In the genomic region with DNA sequence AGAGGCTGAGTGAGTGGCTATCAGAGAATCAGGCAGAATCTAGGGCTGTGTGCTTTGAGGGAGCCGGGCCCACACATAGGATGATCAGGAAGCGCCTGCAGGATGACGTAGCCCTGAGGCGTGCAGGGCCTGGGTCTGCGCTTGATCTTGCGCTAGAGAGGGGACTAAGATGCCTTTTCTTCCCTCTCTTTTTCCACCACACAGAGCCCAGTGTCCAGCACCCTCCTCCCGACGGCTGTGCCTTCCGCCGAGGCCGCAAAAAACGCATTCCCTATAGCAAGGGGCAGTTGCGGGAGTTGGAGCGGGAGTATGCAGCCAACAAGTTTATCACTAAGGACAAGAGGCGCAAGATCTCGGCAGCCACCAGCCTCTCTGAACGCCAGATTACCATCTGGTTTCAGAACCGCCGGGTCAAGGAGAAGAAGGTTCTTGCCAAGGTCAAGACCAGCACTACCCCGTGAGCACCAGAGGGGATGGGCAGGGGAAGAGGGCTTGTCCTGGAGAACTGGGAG, we compare ENCODE assay signal across 28 mouse cellular contexts. TPM values are rescaled to one million over a fixed set of nuclear protein-coding genes. Genes with fewer than 3 reads are reported as not detected.
DNase-seq lines count a peak whose midpoint lies in the region; ATAC-seq lines count a peak whose summit lies in the region.
"Had no signal": no experiment of that assay in that cellular context is flagged by ENCODE, and none has a peak within 500 bp of the region (broad histone marks: within the 10 kb centered on the region; RNA-seq: fewer than 3 reads in every experiment).

No protein-coding gene starts in this region.

- DNase-seq in midbrain, embryonic 11.5 days (ENCODE audit: low spot score, missing footprints), result peak; percentile 91
- peak; percentile 28 for DNase-seq in ES-CJ7 (ENCODE audit: low read depth, low spot score)
- peak; percentile 30 for DNase-seq in embryonic facial prominence, embryonic 10.5 days (ENCODE audit: low spot score)
- DNase-seq in adrenal gland, adult (ENCODE audit: inconsistent age in 2 of 2, low spot score in 1 of 2), result no peak
- no peak for DNase-seq in cerebellum, postnatal 14 days
- DNase-seq in c-Kit-positive CD71-positive TER-119-positive erythroid progenitor cells, embryonic 14.5 days (ENCODE audit: low spot score), result no peak
- DNase-seq: adrenal gland, adult 2 months; adrenal gland, postnatal 36 days; cerebellum, adult 2 months; cerebellum, postnatal 25 days; forebrain, postnatal 0 days; heart, postnatal 14 days; kidney, adult 11 months; kidney, postnatal 25 days; thymus, adult 2 months; thymus, postnatal 36 days had no signal

- H3K4me2 ChIP-seq in midbrain, embryonic 11.5 days, result no peak overlapping the region
- H3K4me2 ChIP-seq in midbrain, embryonic 16.5 days (ENCODE audit: low read length), result no peak overlapping the region
- H3K4me2 ChIP-seq: forebrain, embryonic 12.5 days; hindbrain, embryonic 12.5 days; kidney, embryonic 15.5 days; limb, embryonic 12.5 days; liver, embryonic 15.5 days; lung, embryonic 15.5 days; midbrain, embryonic 12.5 days had no signal

- peaks cover 100% of the 10 kb centered on the region for H3K27me3 ChIP-seq in midbrain, embryonic 11.5 days (ENCODE audit: control insufficient read depth, insufficient read depth, low read length)
- peaks cover 95% of the 10 kb centered on the region for H3K27me3 ChIP-seq in midbrain, embryonic 16.5 days (ENCODE audit: control insufficient read depth, insufficient read depth, low read depth, low read length)
- H3K27me3 ChIP-seq in embryonic facial prominence, embryonic 10.5 days (replicated peaks; ENCODE audit: low read depth, poor library complexity, severe bottlenecking), result peaks cover 100% of the 10 kb centered on the region

- no peak overlapping the region for H3K27ac ChIP-seq in midbrain, embryonic 11.5 days (ENCODE audit: low read depth, low read length)
- no peak overlapping the region for H3K27ac ChIP-seq in midbrain, embryonic 16.5 days (ENCODE audit: low read length)
- H3K27ac ChIP-seq in embryonic facial prominence, embryonic 10.5 days (replicated peaks), result no peak overlapping the region
- H3K27ac ChIP-seq: forebrain, embryonic 12.5 days; hindbrain, embryonic 12.5 days; kidney, embryonic 15.5 days; limb, embryonic 12.5 days; liver, embryonic 15.5 days; lung, embryonic 15.5 days; midbrain, embryonic 12.5 days had no signal

- H3K4me1 ChIP-seq in midbrain, embryonic 11.5 days (ENCODE audit: control insufficient read depth, insufficient read depth, low read length), result no peaks in the 10 kb centered on the region
- H3K4me1 ChIP-seq in midbrain, embryonic 16.5 days (ENCODE audit: control insufficient read depth, insufficient read depth, low read length), result 0 out of 2 replicates have a peak, but pooled peaks cover 3% of the 10 kb centered on the region
- no peaks in the 10 kb centered on the region; the same call in 1 of the 2 replicates for H3K4me1 ChIP-seq in embryonic facial prominence, embryonic 10.5 days
- H3K4me1 ChIP-seq: forebrain, embryonic 12.5 days; hindbrain, embryonic 12.5 days; liver, embryonic 15.5 days had no signal

- H3K9ac ChIP-seq in midbrain, embryonic 11.5 days (ENCODE audit: low read length), result no peak overlapping the region
- no peak overlapping the region for H3K9ac ChIP-seq in midbrain, embryonic 16.5 days (ENCODE audit: low read depth, low read length)
- H3K9ac ChIP-seq: forebrain, embryonic 12.5 days; forebrain, postnatal 0 days; hindbrain, embryonic 12.5 days; kidney, embryonic 15.5 days; limb, embryonic 12.5 days; liver, embryonic 15.5 days; lung, embryonic 15.5 days; midbrain, embryonic 12.5 days had no signal

- 1% methylated on average over 20 of the region's 20 CpGs for WGBS in midbrain, embryonic 11.5 days
- 2% methylated on average over 20 of the region's 20 CpGs for WGBS in midbrain, embryonic 16.5 days
- WGBS in embryonic facial prominence, embryonic 10.5 days, result 2% methylated on average over 20 of the region's 20 CpGs

- H3K9me3 ChIP-seq in midbrain, embryonic 11.5 days (ENCODE audit: control insufficient read depth, low read length), result no peaks in the 10 kb centered on the region
- H3K9me3 ChIP-seq in midbrain, embryonic 16.5 days (replicated peaks; ENCODE audit: control insufficient read depth, low read length, poor library complexity, severe bottlenecking), result no peaks in the 10 kb centered on the region
- no peaks in the 10 kb centered on the region for H3K9me3 ChIP-seq in embryonic facial prominence, embryonic 10.5 days
- H3K9me3 ChIP-seq: forebrain, embryonic 12.5 days; hindbrain, embryonic 12.5 days; kidney, embryonic 15.5 days; limb, embryonic 12.5 days; liver, embryonic 15.5 days; lung, embryonic 15.5 days; midbrain, embryonic 12.5 days had no signal

- no peak overlapping the region for H3K4me3 ChIP-seq in midbrain, embryonic 11.5 days (ENCODE audit: low read depth, low read length)
- H3K4me3 ChIP-seq in midbrain, embryonic 16.5 days (ENCODE audit: low read depth, low read length), result no peak overlapping the region
- H3K4me3 ChIP-seq in embryonic facial prominence, embryonic 10.5 days, result no peak overlapping the region
- H3K4me3 ChIP-seq: forebrain, embryonic 12.5 days; hindbrain, embryonic 12.5 days; kidney, embryonic 15.5 days; limb, embryonic 12.5 days; liver, embryonic 15.5 days; lung, embryonic 15.5 days; midbrain, embryonic 12.5 days had no signal

- H3K36me3 ChIP-seq in midbrain, embryonic 11.5 days (ENCODE audit: control insufficient read depth, insufficient read depth, low read length), result no peaks in the 10 kb centered on the region
- H3K36me3 ChIP-seq in midbrain, embryonic 16.5 days (ENCODE audit: control insufficient read depth, insufficient read depth, low read length), result no peaks in the 10 kb centered on the region
- no peaks in the 10 kb centered on the region for H3K36me3 ChIP-seq in embryonic facial prominence, embryonic 10.5 days (replicated peaks)
- H3K36me3 ChIP-seq: forebrain, embryonic 12.5 days; hindbrain, embryonic 12.5 days; kidney, embryonic 15.5 days; limb, embryonic 12.5 days; liver, embryonic 15.5 days; lung, embryonic 15.5 days; midbrain, embryonic 12.5 days had no signal

- ATAC-seq in midbrain, embryonic 11.5 days (ENCODE audit: low FRiP score), result no peak
- no peak for ATAC-seq in midbrain, embryonic 16.5 days
- ATAC-seq: CD4-positive, CD25-positive, alpha-beta regulatory T cell, adult 4 months; forebrain, postnatal 0 days had no signal

RNA-seq across cellular contexts. Expression of a gene that starts 1.7 kb away (rescaled TPM):
- polyA plus RNA-seq in midbrain, embryonic 11.5 days (2014; fragmentation: Nextera tagmentation; extraction: Ambion mirVana), result not detected in 2 replicates
- polyA plus RNA-seq in midbrain, embryonic 16.5 days (2015; fragmentation: Nextera tagmentation; extraction: Ambion mirVana), result not detected in 2 replicates
- not detected in 2 replicates for polyA plus RNA-seq in embryonic facial prominence, embryonic 10.5 days (2016; fragmentation: Nextera tagmentation; extraction: Ambion mirVana)
- polyA plus RNA-seq: adrenal gland, adult 2 months; brain, embryonic 14.5 days; CD4-positive, CD25-positive, alpha-beta regulatory T cell, adult 4 months; cerebellum, adult 2 months; embryonic facial prominence, embryonic 14.5 days; forebrain, embryonic 12.5 days; forebrain, postnatal 0 days; heart, embryonic 14.5 days; hindbrain, embryonic 12.5 days; limb, embryonic 12.5 days; liver, embryonic 15.5 days; lung, embryonic 15.5 days; midbrain, embryonic 12.5 days had no signal

Comparison
In these comparisons a context has a peak if more than half of its experiments do, and no peak if none do; other contexts are left out.
1. DNase-seq: peak in midbrain, embryonic 11.5 days (single experiment), ES-CJ7 (single experiment) and embryonic facial prominence, embryonic 10.5 days (single experiment); none in adrenal gland, adult (0 of 2), cerebellum, postnatal 14 days (0 of 2) and c-Kit-positive CD71-positive TER-119-positive erythroid progenitor cells, embryonic 14.5 days (single experiment).